13 mouse cellular contexts compared by ENCODE assay signal in genomic region chr19:20924282-20924681, GRCm38 (mm10). TPM values are rescaled to one million over a fixed set of nuclear protein-coding genes. Genes with fewer than 3 reads are reported as not detected.
A peak's percentile ranks its signal among the peaks of the same experiment; 100 is the strongest.
DNase-seq lines count a peak whose midpoint lies in the region; ATAC-seq and TF ChIP-seq lines count a peak whose summit lies in the region.
"Had no signal": no experiment of that assay in that cellular context is flagged by ENCODE, and none has a peak within 500 bp of the region (broad histone marks: within the 10 kb centered on the region; RNA-seq: fewer than 3 reads in every experiment).

No protein-coding gene starts in this region.

- no peaks in the 10 kb centered on the region for H3K27me3 ChIP-seq in heart, embryonic 16.5 days (ENCODE audit: control insufficient read depth, insufficient read depth, low read length)
- no peaks in the 10 kb centered on the region for H3K27me3 ChIP-seq in heart, adult 2 months (ENCODE audit: control insufficient read depth, insufficient read depth, low read length)
- H3K27me3 ChIP-seq in midbrain, embryonic 13.5 days: no peaks in the 10 kb centered on the region
- no peaks in the 10 kb centered on the region for H3K27me3 ChIP-seq in midbrain, embryonic 11.5 days (ENCODE audit: control insufficient read depth, insufficient read depth, low read length)
- H3K27me3 ChIP-seq in forebrain, embryonic 16.5 days (replicated peaks; ENCODE audit: control insufficient read depth, insufficient read depth, low read length): no peaks in the 10 kb centered on the region
- H3K27me3 ChIP-seq: embryonic facial prominence, embryonic 15.5 days; limb, embryonic 15.5 days had no signal

- no peaks in the 10 kb centered on the region for H3K9me3 ChIP-seq in heart, embryonic 16.5 days (replicated peaks; ENCODE audit: control insufficient read depth, low read length)
- H3K9me3 ChIP-seq in midbrain, embryonic 13.5 days: no peaks in the 10 kb centered on the region
- no peaks in the 10 kb centered on the region for H3K9me3 ChIP-seq in midbrain, embryonic 11.5 days (ENCODE audit: control insufficient read depth, low read length)
- H3K9me3 ChIP-seq in forebrain, embryonic 16.5 days (ENCODE audit: control insufficient read depth, low read length): no peaks in the 10 kb centered on the region
- H3K9me3 ChIP-seq: embryonic facial prominence, embryonic 15.5 days; limb, embryonic 15.5 days had no signal

- no peak for DNase-seq in heart, adult 2 months
- no peak for DNase-seq in midbrain, embryonic 11.5 days (ENCODE audit: low spot score, missing footprints)
- DNase-seq in ovary, postnatal 14 days (ENCODE audit: low spot score): no peak
- DNase-seq in gastrocnemius, adult 2 months: no peak
- DNase-seq: thymus, adult 18-20 months had no signal

- TF ChIP-seq EP300 in heart, adult 2 months (IDR thresholded peaks at IDR 0.05; ENCODE audit: insufficient read depth, low read depth, low read length): no peak

- no peak overlapping the region for H3K4me3 ChIP-seq in heart, embryonic 16.5 days (ENCODE audit: low read length)
- no peak overlapping the region for H3K4me3 ChIP-seq in heart, adult 2 months
- no peak overlapping the region for H3K4me3 ChIP-seq in midbrain, embryonic 13.5 days (replicated peaks)
- H3K4me3 ChIP-seq in midbrain, embryonic 11.5 days (ENCODE audit: low read depth, low read length): no peak overlapping the region
- no peak overlapping the region for H3K4me3 ChIP-seq in forebrain, embryonic 16.5 days (replicated peaks; ENCODE audit: low read length)
- no peak overlapping the region for H3K4me3 ChIP-seq in olfactory bulb, adult 2 months (ENCODE audit: insufficient read depth, low read depth, low read length)
- no peak overlapping the region for H3K4me3 ChIP-seq in gastrocnemius, adult 2 months
- H3K4me3 ChIP-seq: embryonic facial prominence, embryonic 15.5 days; limb, embryonic 15.5 days had no signal

- intact Hi-C loops in heart, adult 2 months (cut with DNase I): no loop called here
- intact Hi-C loops in gastrocnemius, adult 2 months (cut with DNase I): no loop called here

- H3K27ac ChIP-seq in heart, embryonic 16.5 days (ENCODE audit: low read length): no peak overlapping the region
- H3K27ac ChIP-seq in heart, adult 2 months: no peak overlapping the region
- no peak overlapping the region for H3K27ac ChIP-seq in midbrain, embryonic 13.5 days
- H3K27ac ChIP-seq in midbrain, embryonic 11.5 days (ENCODE audit: low read depth, low read length): no peak overlapping the region
- H3K27ac ChIP-seq in forebrain, embryonic 16.5 days (ENCODE audit: low read length): peak overlapping the region; percentile 13; the same call in 1 of the 2 replicates
- H3K27ac ChIP-seq in olfactory bulb, adult 2 months (ENCODE audit: insufficient read depth, low read depth, low read length): peak overlapping the region; percentile 46
- no peak overlapping the region for H3K27ac ChIP-seq in gastrocnemius, adult 2 months
- H3K27ac ChIP-seq: embryonic facial prominence, embryonic 15.5 days; limb, embryonic 15.5 days; macrophage had no signal

- no peaks in the 10 kb centered on the region for H3K36me3 ChIP-seq in heart, embryonic 16.5 days (ENCODE audit: control insufficient read depth, insufficient read depth)
- no peaks in the 10 kb centered on the region for H3K36me3 ChIP-seq in heart, adult 2 months (ENCODE audit: control insufficient read depth, insufficient read depth, low read length)
- no peaks in the 10 kb centered on the region for H3K36me3 ChIP-seq in midbrain, embryonic 13.5 days
- no peaks in the 10 kb centered on the region for H3K36me3 ChIP-seq in midbrain, embryonic 11.5 days (ENCODE audit: control insufficient read depth, insufficient read depth, low read length)
- no peaks in the 10 kb centered on the region for H3K36me3 ChIP-seq in forebrain, embryonic 16.5 days (ENCODE audit: control insufficient read depth, insufficient read depth)
- H3K36me3 ChIP-seq: embryonic facial prominence, embryonic 15.5 days; limb, embryonic 15.5 days had no signal

- TF ChIP-seq CTCF in heart, adult 2 months (IDR thresholded peaks at IDR 0.05): no peak
- TF ChIP-seq CTCF in olfactory bulb, adult 2 months (IDR thresholded peaks at IDR 0.05; ENCODE audit: insufficient read depth, low read depth, low read length): no peak
- no peak for TF ChIP-seq CTCF in gastrocnemius, adult 2 months (IDR thresholded peaks at IDR 0.05)

- no peaks in the 10 kb centered on the region for H3K79me2 ChIP-seq in heart, adult 2 months (replicated peaks; ENCODE audit: control insufficient read depth, insufficient read depth, low read length)

- H3K9ac ChIP-seq in heart, embryonic 16.5 days (ENCODE audit: low read length): no peak overlapping the region
- H3K9ac ChIP-seq in heart, adult 2 months (ENCODE audit: low read depth, low read length): no peak overlapping the region
- H3K9ac ChIP-seq in midbrain, embryonic 13.5 days (replicated peaks): no peak overlapping the region
- H3K9ac ChIP-seq in midbrain, embryonic 11.5 days (ENCODE audit: low read length): no peak overlapping the region
- H3K9ac ChIP-seq in forebrain, embryonic 16.5 days (replicated peaks; ENCODE audit: low read depth, low read length): no peak overlapping the region
- H3K9ac ChIP-seq: embryonic facial prominence, embryonic 15.5 days; limb, embryonic 15.5 days had no signal

- WGBS in heart, embryonic 16.5 days: 47% methylated on average over 7 of the region's 7 CpGs
- 46% methylated on average over 7 of the region's 7 CpGs for WGBS in heart, adult 2 months
- 50% methylated on average over 7 of the region's 7 CpGs for WGBS in midbrain, embryonic 13.5 days
- 59% methylated on average over 7 of the region's 7 CpGs for WGBS in midbrain, embryonic 11.5 days
- 32% methylated on average over 7 of the region's 7 CpGs for WGBS in forebrain, embryonic 16.5 days
- 19% methylated on average over 7 of the region's 7 CpGs for WGBS in olfactory bulb, adult 2 months

- TF ChIP-seq POLR2A in heart, adult 2 months (IDR thresholded peaks at IDR 0.05; ENCODE audit: insufficient read depth, low read depth, low read length): no peak
- TF ChIP-seq POLR2A in olfactory bulb, adult 2 months (IDR thresholded peaks at IDR 0.05; ENCODE audit: insufficient read depth, low read depth, low read length): no peak

- peak overlapping the region; percentile 44; the same call in 1 of the 2 replicates for H3K4me2 ChIP-seq in heart, embryonic 16.5 days (ENCODE audit: low read depth, low read length)
- peak overlapping the region; percentile 17 for H3K4me2 ChIP-seq in midbrain, embryonic 13.5 days (replicated peaks)
- no peak overlapping the region for H3K4me2 ChIP-seq in midbrain, embryonic 11.5 days
- H3K4me2 ChIP-seq in forebrain, embryonic 16.5 days (ENCODE audit: low read length): peak overlapping the region; percentile 21; the same call in 1 of the 2 replicates
- H3K4me2 ChIP-seq: embryonic facial prominence, embryonic 15.5 days; limb, embryonic 15.5 days had no signal

- peaks cover 10% of the 10 kb centered on the region for H3K4me1 ChIP-seq in heart, embryonic 16.5 days (ENCODE audit: control insufficient read depth, insufficient read depth, low read length)
- no peaks in the 10 kb centered on the region for H3K4me1 ChIP-seq in heart, adult 2 months (ENCODE audit: control insufficient read depth, insufficient read depth, low read length)
- peaks cover 15% of the 10 kb centered on the region for H3K4me1 ChIP-seq in midbrain, embryonic 13.5 days (replicated peaks)
- peaks cover 3% of the 10 kb centered on the region; the same call in 1 of the 2 replicates for H3K4me1 ChIP-seq in midbrain, embryonic 11.5 days (ENCODE audit: control insufficient read depth, insufficient read depth, low read length)
- peaks cover 11% of the 10 kb centered on the region for H3K4me1 ChIP-seq in forebrain, embryonic 16.5 days (replicated peaks; ENCODE audit: control insufficient read depth, insufficient read depth, low read length)
- H3K4me1 ChIP-seq in olfactory bulb, adult 2 months (ENCODE audit: control insufficient read depth, insufficient read depth, low read length): no peaks in the 10 kb centered on the region
- H3K4me1 ChIP-seq: limb, embryonic 15.5 days had no signal

- ATAC-seq in heart, embryonic 16.5 days (replicated peaks; ENCODE audit: extremely low read depth, insufficient read depth, low FRiP score): no peak
- ATAC-seq in midbrain, embryonic 13.5 days: peak; percentile 34; the same call in 1 of the 2 replicates
- no peak for ATAC-seq in midbrain, embryonic 11.5 days (ENCODE audit: low FRiP score)
- peak; percentile 11; the same call in 1 of the 2 replicates for ATAC-seq in forebrain, embryonic 16.5 days

RNA-seq across cellular contexts. Expression of gene Tmc1, which starts 29.7 kb away (rescaled TPM):
- polyA plus RNA-seq in heart, embryonic 16.5 days (2015; fragmentation: Nextera tagmentation; extraction: Ambion mirVana): not detected in 2 replicates
- total RNA-seq in heart, adult 2 months (2021): under 1 TPM in 1 of 2 experiments, not detected in 1; 0.14 TPM
- polyA plus RNA-seq in heart, adult 2 months (2012; rRNA removed): not detected in 2 replicates
- 0.07 and 0.09 TPM in 2 replicates for polyA plus RNA-seq in midbrain, embryonic 13.5 days (2015; fragmentation: Nextera tagmentation; extraction: Ambion mirVana)
- polyA plus RNA-seq in midbrain, embryonic 11.5 days (2014; fragmentation: Nextera tagmentation; extraction: Ambion mirVana): 0.14 and 0.19 TPM in 2 replicates
- polyA plus RNA-seq in forebrain, embryonic 16.5 days (2015; fragmentation: Nextera tagmentation; extraction: Ambion mirVana): not detected in 2 replicates
- polyA plus RNA-seq in olfactory bulb, adult 2 months (2012; ENCODE audit: insufficient read depth, insufficient read length, low replicate concordance, missing spikeins): not detected in 2 replicates
- total RNA-seq in gastrocnemius, adult 2 months (2021): not detected
- total RNA-seq: gastrocnemius, adult 18-20 months had no signal
- polyA plus RNA-seq: macrophage had no signal

Comparison
In these comparisons a context has a peak if more than half of its experiments do, and no peak if none do; other contexts are left out.
1. ATAC-seq: peak in midbrain, embryonic 13.5 days (single experiment) and forebrain, embryonic 16.5 days (single experiment); none in heart, embryonic 16.5 days (single experiment) and midbrain, embryonic 11.5 days (single experiment).
2. H3K27ac ChIP-seq: peak in forebrain, embryonic 16.5 days (single experiment) and olfactory bulb, adult 2 months (single experiment); none in heart, embryonic 16.5 days (single experiment), heart, adult 2 months (single experiment), midbrain, embryonic 13.5 days (single experiment), midbrain, embryonic 11.5 days (single experiment) and gastrocnemius, adult 2 months (single experiment).